15 mouse cellular contexts compared by ENCODE assay signal in genomic region chr6:52626735-52627134, GRCm38 (mm10).
"Had no signal": no experiment of that assay in that cellular context is flagged by ENCODE, and none has a peak within 500 bp of the region (broad histone marks: within the 10 kb centered on the region; RNA-seq: fewer than 3 reads in every experiment).

No protein-coding gene starts in this region.

- H3K4me3 ChIP-seq: intestine, embryonic 15.5 days; kidney, embryonic 15.5 days; limb, embryonic 13.5 days; megakaryocyte, embryonic 14.5 days; midbrain, embryonic 12.5 days; neural tube, embryonic 13.5 days had no signal

- H3K9me3 ChIP-seq: intestine, embryonic 15.5 days; kidney, embryonic 15.5 days; limb, embryonic 13.5 days; megakaryocyte, embryonic 14.5 days; midbrain, embryonic 12.5 days; neural tube, embryonic 13.5 days had no signal

- H3K36me3 ChIP-seq: intestine, embryonic 15.5 days had no signal

- ATAC-seq: intestine, embryonic 15.5 days; midbrain, embryonic 16.5 days had no signal

- H3K27me3 ChIP-seq: intestine, embryonic 15.5 days; kidney, embryonic 15.5 days; limb, embryonic 13.5 days; megakaryocyte, embryonic 14.5 days; midbrain, embryonic 12.5 days; neural tube, embryonic 13.5 days had no signal

- DNase-seq: kidney, adult 18-20 months; kidney, postnatal 14 days; left cerebral cortex, postnatal 4 days; lung, adult 18-20 months; lung, postnatal 36 days; right cerebral cortex, adult 18-20 months; thymus, adult 18-20 months; thymus, postnatal 14 days had no signal

- H3K4me1 ChIP-seq: kidney, embryonic 15.5 days; midbrain, embryonic 12.5 days; neural tube, embryonic 13.5 days had no signal

- H3K9ac ChIP-seq: intestine, embryonic 15.5 days; kidney, embryonic 15.5 days; limb, embryonic 13.5 days; midbrain, embryonic 12.5 days; neural tube, embryonic 13.5 days had no signal

- H3K27ac ChIP-seq: intestine, embryonic 15.5 days; kidney, embryonic 15.5 days; limb, embryonic 13.5 days; midbrain, embryonic 12.5 days; neural tube, embryonic 13.5 days had no signal

- H3K4me2 ChIP-seq: intestine, embryonic 15.5 days; kidney, embryonic 15.5 days; limb, embryonic 13.5 days; midbrain, embryonic 12.5 days; neural tube, embryonic 13.5 days had no signal
